Mouse (Mus musculus): ENCODE data around the gene B4galnt2. TPM values are rescaled to one million over a fixed set of nuclear protein-coding genes. Genes with fewer than 3 reads are reported as not detected.

B4galnt2 gene
- polyA plus RNA-seq, 1 experiment from 2014 or later: not detected

DNA sequence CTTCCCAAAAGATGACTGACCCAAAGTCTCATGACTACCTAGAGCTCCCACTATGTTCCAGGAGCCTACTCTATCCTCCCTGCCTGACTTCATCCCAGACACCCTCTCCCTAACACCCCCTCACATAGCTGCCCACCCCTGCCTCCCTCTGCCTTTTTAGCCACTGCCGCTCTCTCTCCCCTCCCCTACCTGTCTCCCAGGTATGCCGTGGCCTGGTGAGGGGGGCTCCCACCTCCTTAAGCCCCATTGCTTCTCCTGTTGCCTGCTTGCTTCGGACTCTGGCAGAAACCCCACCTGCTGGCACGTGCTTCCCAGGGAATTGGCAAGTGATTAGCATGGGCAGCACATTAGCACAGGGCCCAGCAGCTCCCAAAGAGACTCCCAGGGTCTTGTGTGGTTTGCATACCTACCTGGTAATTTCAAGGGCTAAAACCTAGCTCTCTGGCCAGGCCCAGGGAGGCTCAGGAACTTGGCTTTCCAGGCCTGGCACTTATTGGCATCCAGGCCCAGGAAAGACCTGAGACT is 85.1 kb downstream of the B4galnt2 start:
- 33% methylated on average over 4 of the region's 4 CpGs for WGBS
- Histone ChIP-seq H3K27ac (replicated peaks) (no peak overlapping the region), H3K27me3 (peaks cover 90% of the 10 kb centered on the region), H3K36me3 (no peaks in the 10 kb centered on the region), H3K9ac (no peak overlapping the region), H3K4me1 (replicated peaks) (peaks cover 36% of the 10 kb centered on the region), H3K4me2 (no peak overlapping the region), H3K9me3 (no peaks in the 10 kb centered on the region), H3K4me3 (no peak overlapping the region)
- ATAC-seq (ENCODE audit: low FRiP score, low read depth): no peak

DNA sequence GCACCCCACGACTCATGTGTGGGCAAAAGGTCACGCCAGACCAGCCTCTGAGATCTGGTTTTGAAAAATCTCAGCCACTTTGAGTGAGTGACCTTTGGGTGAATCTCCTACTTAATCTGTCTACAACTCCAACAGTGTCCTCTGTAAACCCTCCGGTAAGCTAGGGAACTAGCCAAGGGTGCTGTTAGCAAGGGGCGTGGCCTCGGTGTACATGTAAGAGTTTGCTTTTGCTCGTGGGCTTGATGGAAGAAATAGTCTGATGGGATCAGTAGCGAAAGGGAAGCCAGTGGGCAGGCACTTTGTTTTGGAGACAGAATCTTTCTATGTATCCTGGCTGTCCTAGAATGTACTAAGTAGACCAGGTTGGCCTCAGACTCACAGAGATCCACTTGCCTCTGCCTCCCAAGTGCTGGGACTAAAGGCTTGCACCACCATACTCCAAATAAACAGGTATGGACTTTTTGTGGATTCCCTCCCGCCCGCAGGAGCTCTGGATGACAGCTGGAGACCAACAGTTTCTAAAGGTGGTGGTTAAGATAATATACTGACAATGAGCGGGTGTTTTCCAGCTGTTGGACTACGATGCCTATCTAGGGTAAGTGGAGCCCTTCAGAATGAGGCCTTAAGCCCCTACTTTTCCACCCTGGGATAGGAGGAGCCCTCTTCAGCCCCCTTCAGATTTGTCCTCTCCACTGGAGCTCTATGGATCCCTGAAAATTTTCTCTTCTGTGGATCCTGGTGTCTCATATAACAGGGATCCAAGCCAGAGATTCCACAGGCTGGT is 86.3 kb downstream of the B4galnt2 start:
- H3K36me3 ChIP-seq: no peaks in the 10 kb centered on the region
- H3K4me3 ChIP-seq: no peak overlapping the region
- H3K9me3 ChIP-seq: no peaks in the 10 kb centered on the region
- no peak overlapping the region for H3K27ac ChIP-seq (replicated peaks)
- no peak overlapping the region for H3K4me2 ChIP-seq
- H3K9ac ChIP-seq: no peak overlapping the region
- H3K4me1 ChIP-seq (replicated peaks): peaks cover 30% of the 10 kb centered on the region
- 83% methylated on average over 11 of the region's 11 CpGs for WGBS
- no peak for ATAC-seq (ENCODE audit: low FRiP score, low read depth)
- peaks cover 81% of the 10 kb centered on the region for H3K27me3 ChIP-seq

DNA sequence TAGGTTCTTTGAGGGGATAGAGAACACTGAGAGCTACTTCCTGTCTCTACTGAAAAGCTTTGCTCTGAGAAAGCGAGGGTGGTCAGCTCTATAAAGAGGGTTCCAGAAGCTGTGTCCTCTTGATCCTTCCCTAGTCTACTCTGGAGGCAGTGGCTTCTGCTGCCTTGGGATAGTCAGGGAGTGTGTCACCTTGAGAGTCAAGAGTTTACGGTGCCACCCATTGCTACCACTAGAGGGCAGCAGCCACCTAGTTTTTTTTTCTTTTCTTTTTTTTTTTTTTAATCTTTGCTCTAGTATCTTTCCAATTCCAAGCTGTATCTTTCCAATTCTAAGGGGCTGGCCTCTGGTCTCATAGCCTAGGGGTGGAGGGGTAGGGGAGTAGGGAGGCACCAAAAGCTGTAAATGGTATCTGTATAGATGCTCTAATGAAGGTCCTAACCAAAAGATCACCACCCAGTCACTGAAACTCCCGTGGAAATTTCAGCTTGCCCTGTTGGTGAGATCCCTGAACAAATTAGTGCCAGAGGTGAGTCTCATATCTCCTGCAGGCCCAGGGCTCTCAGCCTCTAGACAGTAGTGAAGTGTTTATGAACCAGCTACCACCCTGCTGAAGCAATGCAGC is 87.1 kb downstream of the B4galnt2 start:
- no peaks in the 10 kb centered on the region for H3K9me3 ChIP-seq
- no peaks in the 10 kb centered on the region for H3K36me3 ChIP-seq
- H3K4me1 ChIP-seq (replicated peaks): peaks cover 30% of the 10 kb centered on the region
- peaks cover 80% of the 10 kb centered on the region for H3K27me3 ChIP-seq
- H3K4me3 ChIP-seq: no peak overlapping the region
- 24% methylated on average over 3 of the region's 3 CpGs for WGBS
- H3K9ac ChIP-seq: no peak overlapping the region
- no peak overlapping the region for H3K27ac ChIP-seq (replicated peaks)
- H3K4me2 ChIP-seq: no peak overlapping the region
- ATAC-seq (ENCODE audit: low FRiP score, low read depth): no peak

DNA sequence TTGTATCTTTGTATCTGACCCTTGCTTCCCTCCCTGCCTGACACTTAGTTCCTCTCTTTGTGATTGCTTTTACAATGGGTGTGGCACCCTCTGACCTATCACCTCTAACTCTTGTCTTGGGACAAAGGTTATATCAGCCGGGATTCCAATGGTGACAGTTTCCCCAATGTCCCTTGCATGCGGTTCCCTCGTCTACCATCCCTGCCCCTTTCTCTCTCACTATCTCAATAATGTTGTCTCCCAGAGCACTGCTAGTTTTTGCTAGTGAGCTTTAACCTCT is 87.6 kb downstream of the B4galnt2 start:
- 17% methylated on average over 3 of the region's 3 CpGs for WGBS

DNA sequence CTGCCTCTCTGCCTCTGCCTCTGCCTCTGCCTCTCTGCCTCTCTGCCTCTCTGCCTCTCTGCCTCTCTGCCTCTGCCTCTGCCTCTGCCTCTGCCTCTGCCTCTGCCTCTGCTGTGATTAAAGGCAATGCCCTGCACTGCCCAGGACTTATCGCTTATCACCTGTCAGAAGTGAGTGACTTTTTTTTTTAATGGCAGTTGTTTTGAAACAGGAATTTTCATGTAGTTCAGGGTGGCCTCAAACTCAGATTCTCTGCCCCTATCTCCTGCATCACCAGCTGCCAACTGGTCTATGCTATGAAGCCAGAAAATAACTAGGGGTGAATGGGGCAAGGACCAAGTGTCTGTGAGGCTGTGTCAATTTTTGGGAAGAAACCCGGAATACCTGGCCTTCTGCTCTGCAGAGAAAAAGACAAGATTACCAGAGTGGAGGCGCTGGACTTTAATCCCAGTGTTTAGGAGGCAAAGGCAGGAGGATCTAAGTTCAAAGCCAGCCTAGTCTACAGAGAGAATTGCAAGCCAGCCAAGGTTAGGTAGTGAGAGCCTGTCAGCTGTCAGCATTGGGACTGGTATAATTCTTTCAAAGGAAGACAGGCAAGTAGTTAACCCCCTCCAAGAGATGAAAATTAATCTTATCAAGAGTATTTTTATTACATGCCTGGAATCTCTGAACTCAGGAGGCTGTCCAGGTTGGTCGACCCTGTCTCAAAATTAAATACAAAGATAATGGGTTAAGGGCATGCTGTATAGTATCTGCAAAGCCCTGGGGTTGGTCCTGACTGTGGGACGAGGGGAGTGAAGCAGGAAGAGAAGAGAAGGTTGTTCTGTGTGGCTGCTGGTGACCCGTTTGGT is 88.1 kb downstream of the B4galnt2 start:
- 55% methylated on average over 6 of the region's 6 CpGs for WGBS
- peaks cover 74% of the 10 kb centered on the region for H3K27me3 ChIP-seq

More for the DNA sequence above, 87.6 kb downstream of the B4galnt2 start:
- Histone ChIP-seq H3K9ac (no peak overlapping the region), H3K27me3 (peaks cover 78% of the 10 kb centered on the region), H3K9me3 (no peaks in the 10 kb centered on the region), H3K4me1 (replicated peaks) (peaks cover 30% of the 10 kb centered on the region), H3K27ac (replicated peaks) (no peak overlapping the region), H3K4me3 (no peak overlapping the region), H3K36me3 (no peaks in the 10 kb centered on the region), H3K4me2 (no peak overlapping the region)
- no peak for ATAC-seq (ENCODE audit: low FRiP score, low read depth)

DNA sequence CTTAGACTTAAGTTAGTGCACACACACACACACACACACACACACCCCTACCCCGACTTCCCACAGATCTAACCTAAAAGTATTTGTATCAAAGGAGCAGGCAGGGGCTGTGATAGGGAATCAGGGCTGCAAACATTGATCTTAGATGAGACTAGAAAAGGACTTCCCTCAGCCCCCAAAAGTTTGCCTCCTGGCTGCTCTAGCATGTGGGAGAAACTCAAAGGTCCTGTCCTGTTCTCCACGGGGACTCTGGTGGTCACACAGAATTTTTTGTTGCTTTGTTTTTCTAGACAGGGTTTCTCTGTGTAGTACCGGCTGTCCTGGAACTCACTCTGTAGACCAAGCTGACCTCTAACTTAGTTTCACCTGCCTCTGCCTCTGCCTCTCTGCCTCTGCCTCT is 89.1 kb downstream of the B4galnt2 start:
- H3K4me2 ChIP-seq: no peak overlapping the region
- no peak for ATAC-seq (ENCODE audit: low FRiP score, low read depth)
- WGBS: 46% methylated on average over 3 of the region's 3 CpGs

More for the DNA sequence above, 88.1 kb downstream of the B4galnt2 start:
- H3K4me1 ChIP-seq (replicated peaks): peaks cover 30% of the 10 kb centered on the region
- no peak overlapping the region for H3K9ac ChIP-seq
- no peaks in the 10 kb centered on the region for H3K36me3 ChIP-seq
- no peak overlapping the region for H3K4me3 ChIP-seq
- H3K27ac ChIP-seq (replicated peaks): no peak overlapping the region
- no peak overlapping the region for H3K4me2 ChIP-seq
- ATAC-seq (ENCODE audit: low FRiP score, low read depth): no peak
- no peaks in the 10 kb centered on the region for H3K9me3 ChIP-seq

DNA sequence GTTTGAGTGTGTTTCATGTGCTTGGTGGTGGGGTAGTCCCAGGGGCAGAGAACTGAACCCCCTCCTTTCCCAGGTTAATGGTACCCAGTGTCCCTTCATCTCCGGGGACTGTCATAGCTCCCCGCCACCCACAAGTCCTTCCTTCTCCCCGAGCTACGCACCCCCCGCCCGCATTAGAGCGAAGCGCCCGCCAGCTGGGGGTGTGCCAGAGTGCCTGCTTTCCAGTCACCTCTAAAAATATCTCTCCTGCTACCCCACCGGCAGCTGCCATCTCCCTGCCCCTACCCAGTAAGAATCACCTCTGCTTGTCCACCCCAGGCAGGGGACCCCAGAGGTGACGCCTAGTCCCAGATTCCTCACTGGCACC is 89.8 kb downstream of the B4galnt2 start:
- no peak overlapping the region for H3K27ac ChIP-seq (replicated peaks)
- peak overlapping the region; percentile 66 for H3K4me3 ChIP-seq
- no peaks in the 10 kb centered on the region for H3K9me3 ChIP-seq
- H3K27me3 ChIP-seq: peaks cover 57% of the 10 kb centered on the region
- peak; percentile 55; the same call in 1 of the 2 replicates for ATAC-seq (ENCODE audit: low FRiP score, low read depth)
- peak overlapping the region; percentile 99 for H3K4me2 ChIP-seq
- peaks cover 13% of the 10 kb centered on the region for H3K4me1 ChIP-seq (replicated peaks)
- 0% methylated on average over 8 of the region's 11 CpGs for WGBS
- H3K36me3 ChIP-seq: no peaks in the 10 kb centered on the region
- H3K9ac ChIP-seq: peak overlapping the region; percentile 68

More for the DNA sequence above, 89.1 kb downstream of the B4galnt2 start:
- Histone ChIP-seq H3K27me3 (peaks cover 65% of the 10 kb centered on the region), H3K9me3 (no peaks in the 10 kb centered on the region), H3K9ac (no peak overlapping the region), H3K4me1 (replicated peaks) (peaks cover 21% of the 10 kb centered on the region), H3K4me3 (0 out of 2 replicates have a peak overlapping the region, but pooled peaks have one; percentile 66), H3K27ac (replicated peaks) (no peak overlapping the region), H3K36me3 (no peaks in the 10 kb centered on the region)

DNA sequence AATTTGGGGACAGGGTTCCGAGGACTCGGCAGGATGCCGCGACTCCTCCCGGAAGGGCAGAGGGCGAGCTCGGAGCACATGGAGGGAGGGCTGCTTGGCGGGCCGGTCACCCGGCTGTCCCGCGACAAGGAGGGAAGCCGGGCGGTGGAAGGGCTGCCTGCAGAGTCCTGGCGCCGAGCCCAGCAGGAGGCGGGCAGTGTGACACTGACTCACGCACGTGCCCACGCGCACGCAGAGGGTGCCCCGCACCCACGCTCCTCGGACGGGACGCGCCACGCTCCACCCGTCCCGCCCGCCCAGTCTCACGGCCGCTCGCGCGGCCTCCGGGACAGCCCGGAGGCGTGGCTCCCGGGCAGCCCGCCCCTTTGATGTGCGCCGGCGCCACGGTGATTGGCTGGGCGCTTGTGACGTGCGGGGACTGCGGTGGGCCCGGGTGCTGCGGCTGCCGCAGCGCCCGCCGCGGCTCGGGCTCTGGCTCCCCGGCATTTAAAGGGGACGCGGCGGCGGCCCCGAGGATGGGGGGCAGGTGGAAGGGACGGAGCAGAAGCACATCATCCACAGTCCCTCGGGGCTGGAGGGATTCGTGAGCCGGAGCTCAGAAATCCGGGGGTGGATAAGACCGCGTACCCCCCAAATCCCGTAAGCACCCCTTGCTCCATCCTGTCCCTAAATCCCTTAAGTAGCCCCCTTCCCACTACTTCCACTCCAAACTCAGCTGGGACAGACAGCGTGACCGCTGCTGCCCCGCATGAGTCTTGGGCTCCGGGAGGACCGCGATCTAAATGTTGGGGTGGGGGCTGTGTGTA is 90.4 kb downstream of the B4galnt2 start, which contains the start of gene Phospho1:
Gene Phospho1, plus strand, starts transcription at position 429 of the 806 bp plus-strand sequence.
- Histone ChIP-seq H3K4me3 (peak within 1 kb of the TSS; percentile 66), H3K9me3 (no peaks in the 10 kb centered on the region), H3K4me1 (replicated peaks) (peaks cover 13% of the 10 kb centered on the region), H3K4me2 (peak within 1 kb of the TSS; percentile 99), H3K27me3 (peaks cover 51% of the 10 kb centered on the region), H3K36me3 (no peaks in the 10 kb centered on the region), H3K27ac (replicated peaks) (no peak within 1 kb of the TSS), H3K9ac (peak within 1 kb of the TSS; percentile 68)
- WGBS: under 1% methylated on average over 61 of the region's 78 CpGs
- ATAC-seq (ENCODE audit: low FRiP score, low read depth): peak; percentile 96

DNA sequence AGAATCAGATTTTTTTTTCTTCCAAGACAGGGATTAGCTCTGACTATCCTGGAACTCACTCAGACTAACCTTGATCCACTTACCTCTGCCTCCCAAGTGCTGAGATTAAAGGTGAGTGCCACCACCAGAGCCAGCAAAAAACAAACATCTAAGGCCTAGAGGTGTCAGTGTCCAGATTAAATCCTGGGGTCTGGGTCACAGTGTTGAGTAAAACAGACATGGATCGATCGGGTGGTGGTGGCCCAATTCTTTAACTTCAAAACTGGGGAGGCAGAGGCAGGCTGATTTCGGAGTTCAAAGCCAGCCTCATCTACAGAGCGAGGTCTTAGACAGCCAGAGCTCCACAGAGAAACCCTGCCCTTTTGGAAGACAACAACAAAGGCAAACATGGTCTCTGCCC is 92.3 kb downstream of the B4galnt2 start:
- Histone ChIP-seq H3K4me1 (replicated peaks) (peaks cover 13% of the 10 kb centered on the region), H3K4me3 (no peak overlapping the region), H3K9ac (no peak overlapping the region), H3K36me3 (no peaks in the 10 kb centered on the region), H3K4me2 (no peak overlapping the region), H3K27ac (replicated peaks) (no peak overlapping the region), H3K27me3 (peaks cover 34% of the 10 kb centered on the region), H3K9me3 (no peaks in the 10 kb centered on the region)
- ATAC-seq (ENCODE audit: low FRiP score, low read depth): no peak
- 98% methylated on average over 4 of the region's 4 CpGs for WGBS

DNA sequence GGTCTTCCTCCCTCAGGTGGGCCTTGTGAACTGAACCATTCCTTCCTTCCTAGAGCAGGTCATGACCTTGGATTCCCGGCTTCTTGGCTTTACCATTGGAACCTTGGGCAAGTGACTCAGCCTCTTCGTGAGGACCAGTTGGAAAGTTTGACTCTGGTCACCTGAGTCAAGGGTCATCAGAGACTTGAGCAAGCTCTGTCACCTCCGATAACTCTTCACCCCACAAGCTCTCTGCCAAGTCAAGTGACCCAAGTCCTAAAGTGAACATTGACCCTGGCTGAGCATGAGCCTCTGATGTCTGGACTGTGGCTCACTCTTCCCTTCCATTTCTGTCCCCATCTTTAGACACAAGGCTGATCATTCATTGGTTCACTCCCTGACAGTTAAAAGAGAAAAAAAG is 93.2 kb downstream of the B4galnt2 start:
- Histone ChIP-seq H3K27me3 (peaks cover 28% of the 10 kb centered on the region), H3K9me3 (no peaks in the 10 kb centered on the region), H3K27ac (replicated peaks) (no peak overlapping the region), H3K9ac (no peak overlapping the region), H3K4me3 (no peak overlapping the region), H3K36me3 (no peaks in the 10 kb centered on the region), H3K4me2 (no peak overlapping the region), H3K4me1 (replicated peaks) (peaks cover 13% of the 10 kb centered on the region)
- ATAC-seq (ENCODE audit: low FRiP score, low read depth): no peak
- 92% methylated on average over 3 of the region's 3 CpGs for WGBS

DNA sequence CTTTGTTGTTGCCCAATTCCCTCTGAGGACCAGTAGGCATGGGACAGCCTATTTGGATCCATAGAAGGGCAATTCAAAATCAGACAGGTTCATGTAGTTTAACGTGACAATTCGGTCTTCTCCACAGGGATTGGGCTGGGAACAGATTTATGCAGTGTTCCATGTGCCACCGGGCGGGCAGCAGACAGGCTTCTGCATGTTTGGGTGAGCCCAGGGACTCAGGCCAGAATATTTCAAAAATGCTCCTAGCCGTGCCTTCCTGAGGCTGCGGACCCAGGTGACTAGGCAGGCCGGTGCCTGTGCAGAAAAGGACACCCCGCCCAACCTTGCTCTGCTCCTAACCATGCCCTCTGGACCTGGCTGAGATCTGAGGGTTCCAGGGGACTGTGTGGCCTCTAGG is 95.6 kb downstream of the B4galnt2 start:
- no peak for ATAC-seq (ENCODE audit: low FRiP score, low read depth)
- H3K27me3 ChIP-seq: peaks cover 13% of the 10 kb centered on the region
- H3K9ac ChIP-seq: no peak overlapping the region
- no peak overlapping the region for H3K4me2 ChIP-seq
- 88% methylated on average over 8 of the region's 8 CpGs for WGBS
- H3K9me3 ChIP-seq: no peaks in the 10 kb centered on the region
- H3K27ac ChIP-seq (replicated peaks): no peak overlapping the region
- H3K4me3 ChIP-seq: no peak overlapping the region
- H3K36me3 ChIP-seq: no peaks in the 10 kb centered on the region
- peaks cover 4% of the 10 kb centered on the region; the same call in 1 of the 2 replicates for H3K4me1 ChIP-seq (replicated peaks)

Measured in hindbrain, embryonic 15.5 days (tissue).